Mouse (Mus musculus) layer of hippocampus, adult 9-10 months (tissue): Measurements from ENCODE around the gene Pip5k1a.
"Not testable (repeated sequence)": the region's sequence is repeated elsewhere in the genome, so short reads cannot be mapped to it uniquely, and the experiment has no call there.

Experiments used
- DNase-seq: peaks from one replicate; pipeline ENCODE4 v3.0.0; 2022; ENCODE audit warnings: low spot score

Pip5k1a gene

DNA sequence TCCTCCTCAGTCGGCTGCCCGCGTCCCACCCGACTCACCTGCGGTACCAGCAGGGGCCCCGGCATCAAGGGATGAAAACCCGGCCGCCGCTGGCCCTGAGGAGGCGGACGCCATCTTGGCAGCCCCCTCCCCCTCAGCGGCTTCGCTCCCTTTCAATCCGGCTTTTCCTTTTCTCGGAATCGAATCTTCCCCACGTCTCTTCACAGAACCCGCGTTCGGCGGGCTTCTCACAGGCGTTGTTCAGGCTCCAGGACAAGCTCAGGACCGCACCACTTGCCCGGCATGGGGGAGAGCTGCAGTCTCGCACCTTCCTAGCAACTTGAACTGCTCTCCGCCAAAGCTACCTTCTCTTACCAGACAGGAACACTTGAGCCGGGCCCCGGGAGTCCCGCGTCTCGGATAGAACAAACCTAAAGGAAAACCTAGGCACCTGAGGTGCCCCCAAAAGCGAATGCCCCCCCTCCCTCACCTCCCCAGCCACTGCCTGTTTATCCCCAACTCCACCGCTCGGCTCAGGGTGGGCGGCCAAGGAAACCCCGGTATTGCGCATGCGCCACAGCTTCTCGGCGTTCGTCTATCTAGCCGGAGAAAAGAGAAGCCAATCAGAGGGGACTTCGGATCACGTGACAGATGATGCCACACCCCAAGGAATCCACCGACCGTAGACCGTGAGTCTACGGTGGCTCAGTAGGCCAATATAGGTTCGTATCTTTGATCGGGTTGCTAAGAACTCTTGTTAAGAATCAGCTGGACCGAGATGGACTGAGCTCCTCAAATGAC, at the start of gene Pip5k1a:
Gene Pip5k1a (minus strand): TSS at position 593 of the 780 bp plus-strand sequence.
- DNase-seq: peak; percentile 91

DNA sequence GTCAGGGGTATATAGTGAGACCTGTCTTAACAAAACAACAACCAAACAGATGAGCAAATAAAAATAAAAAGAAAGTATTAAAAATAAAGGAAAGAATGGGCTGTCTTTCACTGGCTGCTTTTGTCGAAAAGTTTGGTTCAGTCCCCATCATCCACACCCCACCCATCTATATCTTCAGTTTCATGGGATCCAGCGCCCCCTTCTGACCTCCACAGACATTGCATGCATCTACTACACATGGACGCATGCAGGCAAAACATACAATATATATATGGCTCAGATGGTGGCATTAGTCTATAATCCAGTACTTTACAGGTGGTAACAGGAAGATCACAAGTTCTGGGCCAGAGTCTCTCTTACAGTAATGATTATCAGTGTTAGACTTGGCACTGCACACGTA, 47.1 kb upstream of the Pip5k1a start:
- DNase-seq: no peak

DNA sequence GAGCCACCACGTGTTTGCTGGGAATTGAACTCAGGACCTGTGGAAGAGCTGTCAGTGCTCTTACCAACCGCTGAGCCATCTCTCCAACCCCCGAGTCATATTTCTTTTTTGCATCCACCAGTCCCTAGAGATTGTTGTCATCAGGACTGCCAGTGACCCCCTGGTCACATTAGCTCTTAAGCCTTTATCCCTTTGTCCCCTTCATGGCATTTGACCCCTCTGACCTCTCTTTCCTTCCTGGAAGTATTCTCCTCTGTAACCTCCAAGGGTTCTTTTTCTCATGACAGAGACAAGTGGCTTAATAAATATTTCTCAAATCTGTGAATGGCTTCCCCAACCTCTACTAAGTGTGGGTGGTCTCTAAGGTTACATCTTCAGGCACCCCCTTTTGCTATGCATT, 41.2 kb upstream of the Pip5k1a start:
- DNase-seq: no peak

DNA sequence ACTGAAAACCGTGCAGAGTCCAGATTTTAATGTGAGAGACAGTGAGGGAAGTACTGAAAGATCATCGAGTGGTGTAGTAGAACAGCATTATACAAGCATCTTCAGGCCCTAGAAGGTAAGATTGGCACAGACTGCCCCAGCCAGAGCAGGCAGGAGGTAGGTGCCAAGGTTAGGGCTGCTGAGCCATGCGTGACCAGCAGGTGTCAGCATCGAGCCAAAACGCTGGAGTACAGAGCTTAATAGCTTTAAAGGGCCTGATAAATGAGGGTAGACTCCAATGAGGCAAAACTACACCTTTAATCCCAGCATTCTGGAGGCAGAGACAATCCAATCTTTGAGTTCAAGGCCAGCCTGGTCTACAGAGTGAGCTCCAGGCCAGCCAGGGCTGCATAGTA, 35.9 kb upstream of the Pip5k1a start:
- DNase-seq: peak; percentile 68

DNA sequence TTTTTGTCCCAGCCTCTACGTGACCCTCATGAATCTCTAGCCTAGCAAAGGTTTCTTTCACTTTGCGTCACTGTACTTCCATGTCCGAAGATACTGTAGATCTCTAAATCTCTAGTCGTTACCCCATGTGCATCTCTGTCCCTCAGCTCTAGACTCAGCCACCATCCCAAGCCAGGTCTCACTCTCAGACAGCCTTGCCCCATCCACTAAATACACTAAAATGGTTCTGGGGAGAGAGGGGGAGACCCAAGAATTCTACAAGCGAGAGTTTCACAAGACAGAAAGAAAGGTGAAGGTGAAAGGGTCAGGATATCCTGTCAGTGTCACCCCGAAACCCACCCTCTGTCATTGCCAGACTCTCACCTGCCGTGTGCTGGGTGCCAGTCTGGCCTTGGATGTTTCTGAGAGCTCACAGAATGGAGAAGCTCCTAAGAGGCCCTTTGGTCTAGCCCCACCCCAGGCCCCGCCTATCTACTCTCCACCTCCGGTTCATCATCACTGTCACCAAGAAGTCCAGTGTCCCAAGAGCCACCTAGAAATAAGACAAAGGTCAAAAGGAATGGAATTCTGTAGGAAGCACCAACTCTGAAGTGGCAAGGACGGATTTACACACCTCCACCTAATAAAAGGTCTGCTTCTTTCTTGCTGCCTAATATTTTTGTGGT, 35.4 kb upstream of the Pip5k1a start, which contains the start of gene Tnfaip8l2:
Gene Tnfaip8l2 (minus strand): TSS at position 409 of the 665 bp plus-strand sequence.
- DNase-seq: no peak

DNA sequence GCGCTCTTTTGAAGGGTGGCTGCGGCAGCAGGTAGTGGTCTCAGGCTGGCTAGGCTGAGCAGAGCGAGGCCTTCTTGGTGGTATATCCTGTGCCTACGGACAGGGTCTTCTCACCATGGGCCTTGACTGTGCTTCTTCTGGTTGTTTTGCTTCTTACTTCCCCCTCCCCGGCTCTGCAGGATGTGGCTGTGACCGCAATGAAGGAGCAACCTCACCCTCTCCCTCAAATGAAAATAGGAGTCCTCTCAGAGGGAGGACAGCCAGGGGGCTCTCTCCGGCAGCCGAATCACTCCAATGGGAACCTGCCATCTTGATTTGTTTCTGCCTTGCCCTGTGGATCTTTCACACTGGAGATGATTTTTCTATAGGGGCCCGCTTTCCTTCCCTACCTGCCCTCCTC, 34.7 kb upstream of the Pip5k1a start:
- no peak for DNase-seq

DNA sequence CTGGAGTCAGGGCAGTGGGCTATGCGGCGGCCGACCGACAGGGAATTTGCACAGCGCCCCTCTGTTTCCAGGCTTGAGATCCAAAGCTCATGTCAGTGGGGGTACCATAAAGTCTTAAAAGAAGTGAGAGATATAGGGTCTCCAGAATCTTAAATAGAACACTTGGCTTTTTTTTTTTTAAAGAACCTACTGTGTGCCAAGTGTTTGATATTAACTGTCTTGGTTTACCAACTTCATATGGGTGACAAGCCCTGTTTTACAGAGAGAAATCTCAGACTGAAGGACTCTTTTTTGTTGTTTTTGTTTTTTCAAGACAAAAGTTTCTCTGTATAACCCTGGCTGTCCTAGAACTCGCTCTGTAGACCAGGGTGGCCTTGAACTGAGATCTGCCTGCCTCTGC, 34.1 kb upstream of the Pip5k1a start:
- no peak for DNase-seq

DNA sequence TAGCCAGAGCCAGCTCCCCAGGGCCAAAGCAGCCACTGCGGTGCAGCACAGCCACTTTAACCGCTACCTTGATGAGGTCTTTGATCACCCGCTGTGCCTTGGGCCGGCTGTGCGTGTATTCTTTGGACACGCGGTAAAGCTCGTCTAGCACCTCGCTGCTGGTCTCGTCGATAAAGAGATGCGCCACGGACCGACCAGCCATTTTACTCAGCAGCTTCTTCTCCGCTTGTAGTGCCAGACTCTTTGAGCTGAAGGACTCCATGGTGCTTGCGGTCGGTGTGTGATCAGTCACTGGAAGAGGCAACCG, 33.5 kb upstream of the Pip5k1a start:
- DNase-seq: no peak

DNA sequence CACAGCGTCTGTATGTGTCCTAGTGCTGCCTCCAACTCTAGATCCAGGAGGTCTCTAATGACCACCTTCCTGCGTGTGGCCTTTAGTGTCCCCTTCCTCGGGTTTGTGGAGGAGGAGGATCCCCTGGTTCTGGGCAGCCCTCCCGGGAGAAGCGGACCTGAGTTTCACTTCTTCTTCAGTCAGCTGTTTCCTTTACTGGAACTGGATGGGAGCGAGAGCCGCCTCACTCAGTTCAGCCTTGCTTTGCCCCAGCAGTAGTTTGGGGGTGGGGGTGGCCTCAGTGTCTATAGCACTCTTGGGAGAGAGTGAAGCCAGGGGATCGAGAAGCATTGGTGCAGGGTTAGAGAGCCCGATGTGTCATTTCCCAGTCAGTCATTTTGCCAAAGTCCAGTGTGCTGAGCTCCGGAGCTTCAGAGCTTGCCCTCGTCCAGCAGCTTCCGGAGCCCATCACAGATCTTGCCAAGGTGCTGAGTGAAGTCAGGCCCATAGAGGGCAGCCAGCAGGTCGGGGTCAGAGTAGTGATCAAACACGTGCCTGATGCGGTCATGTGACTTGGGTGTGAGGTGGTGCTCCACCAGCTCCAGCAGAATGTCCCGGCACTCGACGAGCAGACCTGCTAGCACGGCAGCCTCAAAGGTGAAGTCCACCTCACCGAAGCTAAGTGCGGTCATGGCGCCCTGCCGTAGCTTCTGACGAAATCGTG, 33.0 kb upstream of the Pip5k1a start:
- DNase-seq: no peak

DNA sequence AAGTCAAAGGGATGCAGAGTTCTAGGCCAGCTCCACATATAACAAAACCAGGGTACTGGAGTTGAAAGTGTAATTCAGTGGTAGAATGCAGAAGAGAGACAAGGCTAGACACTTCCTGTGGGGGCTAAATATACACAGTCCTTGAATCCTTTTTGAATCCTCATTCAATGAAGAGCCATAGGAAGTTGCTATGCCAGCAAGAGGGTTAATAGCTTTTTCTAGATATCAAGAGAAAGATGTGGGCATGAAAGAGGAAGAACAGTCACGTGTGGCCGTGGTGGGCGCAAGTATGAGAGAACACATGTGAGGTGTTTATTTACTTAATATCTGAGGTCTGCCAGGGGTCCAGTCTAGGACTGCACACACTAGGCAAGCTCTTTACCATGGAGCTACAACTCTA, 29.6 kb upstream of the Pip5k1a start:
- no peak for DNase-seq

DNA sequence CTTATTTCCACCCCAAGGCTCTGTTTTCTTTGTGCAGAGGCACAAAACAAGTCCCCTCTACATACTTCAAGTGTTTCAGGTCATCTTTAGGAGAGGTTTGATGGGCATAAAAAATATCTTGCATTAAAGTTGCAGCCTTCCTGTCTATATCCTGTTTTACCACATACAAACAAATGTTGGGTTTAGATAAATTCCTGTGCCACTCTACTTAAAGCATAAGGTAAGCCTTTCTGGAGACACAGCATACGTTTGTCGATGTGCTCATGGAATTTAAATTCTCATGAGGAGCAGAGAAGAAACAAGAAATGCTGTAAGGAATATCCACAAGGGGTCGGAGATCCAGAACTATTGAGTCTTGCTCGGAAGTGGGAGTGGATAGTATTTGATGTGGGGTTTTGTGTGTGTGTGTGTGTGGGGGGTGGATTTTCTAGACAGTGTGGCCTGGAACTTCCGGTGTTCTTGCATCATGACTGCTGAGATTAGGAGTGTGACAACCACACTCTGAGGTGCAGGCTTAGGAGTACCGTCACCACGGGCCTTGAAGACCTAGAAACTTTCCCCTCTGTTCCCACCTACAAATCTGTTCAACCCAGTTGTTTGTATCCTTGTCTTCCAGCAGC, 28.8 kb upstream of the Pip5k1a start:
- no peak for DNase-seq

DNA sequence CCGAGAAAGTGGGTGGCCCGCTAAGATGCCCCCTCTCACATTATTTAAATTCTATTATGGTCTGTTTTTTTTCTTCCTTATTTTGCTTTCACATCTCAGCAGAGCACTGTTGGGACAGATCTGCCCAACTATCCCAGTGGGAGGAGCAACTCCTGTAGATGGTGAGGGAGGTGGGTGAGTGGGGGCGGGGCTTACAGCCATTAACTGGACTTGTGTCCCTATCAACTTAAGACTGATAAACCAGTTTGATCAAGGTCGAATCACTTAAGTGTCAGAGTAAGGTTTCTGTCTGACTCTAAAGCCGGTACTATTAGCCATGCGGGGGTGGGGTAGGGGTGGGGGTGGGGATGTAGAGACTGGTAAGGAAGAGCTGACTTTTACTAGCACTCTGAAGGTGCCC, 28.3 kb upstream of the Pip5k1a start:
- no peak for DNase-seq

DNA sequence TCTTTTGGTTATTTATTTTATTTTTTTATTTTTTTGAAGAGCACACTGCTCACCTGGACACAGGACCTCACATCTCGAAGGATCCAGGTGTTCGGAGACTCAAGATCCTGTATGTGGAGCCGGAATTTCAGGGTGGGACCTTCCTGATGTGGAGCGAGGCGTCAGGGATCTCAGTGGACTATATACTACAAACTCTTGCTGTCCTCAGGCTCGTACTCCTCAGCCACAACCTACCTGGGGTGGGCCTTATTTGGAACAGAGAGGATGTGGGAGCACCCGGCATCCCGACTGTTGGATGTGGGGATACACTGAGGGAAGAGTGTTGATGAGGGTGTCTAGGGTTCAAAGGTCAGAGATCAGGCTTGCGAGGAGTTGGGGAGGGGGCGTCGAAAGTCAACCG, 27.4 kb upstream of the Pip5k1a start:
- DNase-seq: not testable (repeated sequence)

DNA sequence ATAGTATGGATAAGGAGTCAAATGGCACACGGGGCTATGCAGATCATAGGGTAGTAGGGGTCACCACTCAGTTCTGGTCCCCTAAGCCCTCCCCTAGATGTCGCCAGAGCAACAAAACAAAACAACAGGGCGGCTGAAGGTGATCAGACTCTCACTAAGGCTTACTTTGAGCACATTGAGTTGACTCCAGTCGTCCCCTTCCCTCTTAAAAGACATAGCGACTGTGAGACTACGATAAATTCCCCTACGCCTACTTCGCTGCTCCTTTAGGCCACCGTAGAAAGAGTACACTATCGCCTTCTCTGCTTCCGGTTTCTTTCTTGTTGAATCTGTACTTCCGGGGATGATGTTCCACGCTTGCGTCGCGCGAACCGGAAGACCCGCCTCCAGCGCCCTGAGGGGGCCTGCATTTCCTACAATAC, 27.0 kb upstream of the Pip5k1a start, which contains the start of the genes Scnm1 and Lysmd1:
Gene Scnm1 (minus strand): TSS at position 332 of the 422 bp plus-strand sequence.
Gene Lysmd1 (plus strand): TSS at position 409 of the 422 bp plus-strand sequence.
- DNase-seq: peak; percentile 86

DNA sequence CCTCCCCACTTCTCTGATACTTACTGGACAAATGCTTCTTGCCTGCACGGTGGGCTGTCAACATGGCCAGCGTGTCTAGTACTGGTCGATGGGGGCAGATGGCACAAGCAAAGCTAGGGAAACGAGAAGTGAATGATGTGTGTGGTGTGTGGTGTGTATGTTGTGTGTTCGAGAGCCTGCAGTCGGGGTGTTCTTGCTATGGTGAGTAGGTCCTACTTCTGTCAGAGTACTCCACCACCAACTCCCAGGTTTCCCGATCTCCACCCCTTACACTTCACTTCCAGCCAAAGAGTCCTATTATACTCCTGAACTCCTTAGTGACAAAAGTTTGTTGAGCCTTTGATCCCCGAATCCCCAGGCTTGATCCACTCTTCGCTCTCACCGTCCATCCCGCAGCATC, 26.4 kb upstream of the Pip5k1a start:
- no peak for DNase-seq

DNA sequence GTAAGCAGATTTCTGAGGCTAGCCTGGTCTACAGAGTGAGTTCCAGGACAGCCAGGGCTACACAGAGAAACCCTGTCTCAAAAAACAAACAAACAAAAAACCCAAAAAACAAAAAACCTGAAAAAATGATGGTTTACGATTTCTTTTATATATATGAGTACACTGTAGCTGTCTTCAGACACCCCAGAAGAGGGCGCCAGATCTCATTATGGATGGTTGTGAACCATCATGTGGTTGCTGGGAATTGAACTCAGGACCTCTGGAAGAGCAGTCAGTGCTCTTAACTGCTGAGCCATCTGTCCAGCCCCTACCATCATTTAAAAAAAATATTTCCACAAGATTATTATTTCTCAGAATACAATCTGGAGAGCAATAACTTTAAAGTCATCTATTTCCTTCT, 25.7 kb upstream of the Pip5k1a start:
- not testable (repeated sequence) for DNase-seq

DNA sequence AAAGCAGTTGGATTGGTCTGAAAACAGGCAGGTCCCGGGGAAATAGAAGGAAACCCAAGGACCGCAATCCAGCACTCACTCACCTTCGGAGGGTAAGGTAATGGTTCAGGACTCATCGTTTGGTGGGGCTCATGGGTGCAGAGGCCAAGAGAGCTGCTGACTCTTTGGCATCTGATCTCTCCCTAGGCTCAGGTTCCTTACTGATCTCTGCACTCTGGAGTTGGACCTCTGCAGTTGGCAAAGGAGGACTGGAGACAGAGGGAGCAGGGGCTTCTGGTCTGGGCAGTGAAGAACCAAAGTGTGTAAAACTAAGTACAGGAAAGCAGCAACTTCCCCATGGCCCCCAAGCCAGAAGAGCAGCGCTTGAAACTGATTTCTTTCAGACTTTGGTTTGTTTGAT, 23.4 kb upstream of the Pip5k1a start:
- no peak for DNase-seq

DNA sequence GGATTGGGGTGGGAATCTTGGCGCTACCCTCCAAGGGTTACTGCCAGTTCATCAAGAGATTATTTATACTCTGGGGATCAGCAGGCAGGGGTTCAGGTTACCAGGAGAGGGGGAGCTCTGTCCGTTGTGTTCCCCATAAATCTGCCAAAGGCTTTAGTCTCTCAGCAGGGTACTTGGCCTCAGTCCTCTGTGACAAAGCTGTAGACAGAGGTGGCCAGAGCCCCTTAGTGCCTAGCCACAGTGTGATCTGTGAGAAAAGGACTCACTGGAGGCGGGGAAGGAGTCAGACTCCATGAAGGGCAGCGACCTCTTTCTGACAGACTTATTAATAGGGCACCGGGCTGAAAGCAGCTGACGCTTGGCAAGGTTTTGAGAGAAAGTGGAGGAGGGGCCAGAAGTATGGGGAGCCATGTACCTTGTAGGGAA, 22.5 kb upstream of the Pip5k1a start:
- DNase-seq: no peak

DNA sequence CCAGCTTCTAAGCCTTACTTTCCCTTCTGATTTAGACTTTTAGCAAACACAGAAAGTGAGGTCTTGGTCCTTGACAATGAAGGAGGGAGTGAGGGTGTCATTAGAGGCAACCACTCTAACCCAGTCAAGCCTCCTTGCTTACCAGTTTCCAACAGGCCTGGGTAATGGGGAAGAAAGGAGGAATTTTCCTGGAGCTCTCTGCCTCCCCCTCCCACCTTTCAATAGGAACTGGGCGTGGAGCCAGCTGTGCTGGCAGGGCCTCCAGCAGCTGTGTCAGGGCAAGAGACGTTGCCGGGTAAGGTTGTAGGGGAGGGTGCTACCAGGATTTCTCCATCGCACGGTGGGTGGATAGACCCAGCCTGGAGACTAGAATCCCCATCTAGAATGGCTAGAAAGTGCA, 18.2 kb upstream of the Pip5k1a start:
- no peak for DNase-seq

DNA sequence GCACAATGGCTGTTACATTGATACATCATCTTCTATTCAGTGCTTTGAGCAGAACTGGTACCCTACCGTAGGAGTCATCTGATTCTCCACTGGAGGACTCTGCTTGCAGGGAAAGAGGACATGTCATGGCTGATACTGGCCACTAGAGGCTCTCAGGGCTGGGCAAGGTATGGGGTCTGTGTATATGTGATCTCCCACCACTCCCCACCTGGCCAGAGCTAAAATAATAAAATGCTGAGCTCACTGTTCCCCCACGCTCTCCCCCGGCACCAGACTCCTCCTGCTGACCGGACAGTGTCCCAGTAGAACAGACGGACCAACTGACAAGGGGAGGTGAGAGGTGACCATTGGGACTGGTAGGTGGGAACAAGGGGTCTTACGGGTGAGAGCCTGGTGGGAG, 17.5 kb upstream of the Pip5k1a start, which contains the start of gene Tmod4:
Gene Tmod4 (plus strand): TSS at position 231 of the 400 bp plus-strand sequence.
- no peak for DNase-seq

DNA sequence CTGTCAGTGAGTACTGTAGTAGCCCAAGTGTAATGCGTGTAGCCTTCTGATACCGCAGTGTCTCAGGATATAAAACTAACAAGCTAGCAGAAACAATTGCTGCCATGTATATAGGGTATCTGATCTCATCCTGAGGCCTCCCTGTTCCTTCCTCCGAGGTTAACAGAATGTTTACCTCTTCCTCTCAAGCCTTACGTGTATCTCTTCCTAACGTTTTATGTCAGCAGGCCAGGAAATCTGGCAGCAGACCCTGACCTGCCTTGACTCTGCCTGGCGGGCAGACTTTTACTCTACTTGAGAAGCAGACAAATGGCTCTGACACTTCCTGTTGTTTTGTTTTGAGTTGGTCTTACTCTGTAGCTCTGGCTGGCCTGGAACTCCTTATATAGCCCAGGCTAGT, 14.8 kb upstream of the Pip5k1a start:
- DNase-seq: no peak

DNA sequence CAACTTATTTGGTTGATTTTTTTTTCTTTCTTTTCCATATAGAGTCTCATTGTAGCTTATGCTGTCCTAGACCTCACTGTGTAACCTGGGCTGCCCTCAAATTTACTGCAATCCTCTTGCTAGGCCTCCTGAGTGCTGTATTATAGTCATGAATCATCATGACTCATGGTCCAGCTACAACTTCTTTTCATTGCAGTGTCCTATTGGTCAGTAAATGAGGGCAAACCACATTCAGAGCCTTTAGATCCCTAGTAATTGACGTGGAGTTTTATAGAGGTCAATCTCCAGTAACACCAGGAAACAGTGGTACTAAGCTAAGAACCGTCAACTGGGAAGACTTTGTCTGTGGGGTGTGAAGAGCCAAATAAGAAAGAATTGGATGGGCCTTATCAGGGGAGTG, 11.0 kb upstream of the Pip5k1a start:
- no peak for DNase-seq
